Mouse (Mus musculus): ENCODE measurements around the gene Col9a2. TPM values are rescaled to one million over a fixed set of nuclear protein-coding genes. Genes with fewer than 3 reads are reported as not detected.
A peak's percentile ranks its signal among the peaks of the same experiment; 100 is the strongest.
"Not testable (repeated sequence)": the region's sequence is repeated elsewhere in the genome, so short reads cannot be mapped to it uniquely, and the experiment has no call there.

Col9a2 gene
- polyA plus RNA-seq, 1 experiment, result not detected

DNA sequence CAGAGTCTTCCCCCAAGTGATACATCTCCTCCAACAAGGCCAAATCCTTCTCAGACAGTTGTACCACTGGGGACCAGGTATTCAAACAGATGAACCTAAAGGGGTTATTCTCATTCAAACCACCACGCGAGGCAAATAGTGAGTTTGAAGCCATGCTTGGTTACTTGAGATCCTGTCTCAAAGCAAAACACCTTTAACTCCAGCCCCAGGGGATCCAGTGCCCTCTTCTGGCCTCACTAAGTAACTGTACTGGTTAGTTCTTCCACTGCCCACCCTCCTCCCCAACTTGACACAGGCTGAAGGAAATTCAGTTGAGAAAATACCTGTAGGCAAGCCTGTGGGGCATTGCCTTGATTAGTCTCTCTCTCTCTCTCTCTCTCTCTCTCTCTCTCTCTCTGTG is 6.2 kb upstream of the Col9a2 start:
- H3K4me1 ChIP-seq (ENCODE audit: control insufficient read depth, insufficient read depth, low read length), result peaks cover 6% of the 10 kb centered on the region
- TF ChIP-seq CTCF (IDR thresholded peaks at IDR 0.05; ENCODE audit: low read depth, low read length) (no peak), POLR2A (IDR thresholded peaks at IDR 0.05; ENCODE audit: borderline replicate concordance, low read depth, low read length) (no peak)
- H3K27ac ChIP-seq (ENCODE audit: insufficient read depth, low read depth, low read length), result no peak overlapping the region
- H3K4me3 ChIP-seq (ENCODE audit: insufficient read depth, low read length), result no peak overlapping the region

DNA sequence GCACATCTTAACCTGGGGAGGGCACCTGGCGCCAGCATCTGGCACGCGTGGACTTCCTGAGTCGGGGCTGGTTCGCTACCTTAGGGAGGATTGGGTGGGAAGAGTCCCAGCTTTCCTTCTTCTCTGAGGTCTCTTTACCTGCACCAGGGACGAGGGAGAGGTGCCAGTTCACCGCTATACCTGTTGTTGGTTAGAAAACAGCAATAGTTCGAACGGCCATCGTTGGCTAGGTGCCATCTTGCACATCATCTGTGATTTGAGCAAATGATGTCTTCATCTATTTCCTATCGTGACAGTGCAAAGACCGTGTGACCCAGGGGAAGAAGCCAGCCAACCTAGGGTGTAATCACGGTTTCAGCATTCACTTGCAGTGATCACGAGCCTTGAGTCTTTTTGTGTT is 1.1 kb downstream of the Col9a2 start:
- no peak for TF ChIP-seq POLR2A (IDR thresholded peaks at IDR 0.05; ENCODE audit: borderline replicate concordance, low read depth, low read length)
- no peak for TF ChIP-seq CTCF (IDR thresholded peaks at IDR 0.05; ENCODE audit: low read depth, low read length)
- no peak overlapping the region for H3K27ac ChIP-seq (ENCODE audit: insufficient read depth, low read depth, low read length)
- peaks cover 4% of the 10 kb centered on the region; the same call in 1 of the 2 replicates for H3K4me1 ChIP-seq (ENCODE audit: control insufficient read depth, insufficient read depth, low read length)
- H3K4me3 ChIP-seq (ENCODE audit: insufficient read depth, low read length), result no peak overlapping the region

DNA sequence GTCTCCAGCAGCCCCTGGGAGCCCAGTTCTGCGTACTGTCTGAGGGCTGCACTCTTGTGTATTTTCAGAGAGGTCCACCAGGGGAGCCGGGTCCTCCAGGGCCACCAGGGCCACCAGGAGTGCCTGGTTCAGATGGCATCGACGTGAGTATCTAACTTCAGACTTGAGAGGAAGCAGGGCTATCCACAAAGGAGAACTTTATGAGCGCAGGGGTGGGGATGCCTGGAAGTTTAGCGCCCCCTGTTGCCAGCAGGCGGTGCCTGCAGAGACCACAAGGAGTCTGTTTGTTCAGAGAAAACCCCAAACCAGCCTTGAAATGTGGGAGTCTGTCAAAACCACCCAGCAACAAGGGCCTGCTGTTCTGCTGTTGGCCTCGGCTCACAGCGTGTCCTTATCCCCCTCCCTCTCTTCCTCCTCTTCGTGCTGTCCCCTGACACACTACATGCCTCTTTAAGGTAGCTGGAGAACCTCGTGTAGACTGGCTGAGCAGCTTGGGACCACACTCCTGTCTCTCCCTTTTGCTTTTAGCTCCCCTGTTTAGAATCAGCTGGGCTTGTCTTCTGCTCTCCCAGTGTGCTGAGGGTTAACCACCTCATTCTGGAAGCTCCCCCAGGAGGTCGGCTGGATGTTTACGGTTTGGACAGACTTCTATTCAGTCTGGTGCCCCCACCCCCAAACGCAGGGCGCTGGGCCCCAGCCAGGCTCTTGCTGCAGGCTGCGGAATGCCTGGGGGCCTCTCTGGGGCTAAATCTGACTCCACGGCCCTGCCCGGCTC is 1.9 kb downstream of the Col9a2 start:
- Histone ChIP-seq H3K4me1 (ENCODE audit: control insufficient read depth, insufficient read depth, low read length) (peaks cover 4% of the 10 kb centered on the region; the same call in 1 of the 2 replicates), H3K27ac (ENCODE audit: insufficient read depth, low read depth, low read length) (no peak overlapping the region), H3K4me3 (ENCODE audit: insufficient read depth, low read length) (no peak overlapping the region)
- TF ChIP-seq CTCF (IDR thresholded peaks at IDR 0.05; ENCODE audit: low read depth, low read length) (peak; percentile 85), POLR2A (IDR thresholded peaks at IDR 0.05; ENCODE audit: borderline replicate concordance, low read depth, low read length) (no peak)

DNA sequence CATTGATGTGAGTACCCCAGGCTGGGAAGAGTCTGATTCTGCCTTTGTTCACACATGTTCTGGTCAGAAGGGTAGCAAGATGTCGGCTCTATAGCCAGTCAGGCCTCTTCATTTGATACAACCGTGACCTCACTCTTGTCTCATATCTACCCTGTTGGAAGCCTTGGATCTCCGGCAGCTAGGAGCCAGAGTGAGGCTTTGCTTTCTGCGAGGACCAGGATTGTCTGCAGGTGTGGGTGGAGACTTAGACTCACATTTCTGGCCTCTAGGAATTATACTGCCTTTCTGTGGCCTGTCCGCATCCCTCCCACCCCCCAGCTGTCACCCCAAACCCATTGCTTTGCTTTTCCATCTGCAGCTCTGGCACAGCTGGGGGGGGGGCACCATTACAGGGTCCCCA is 3.3 kb downstream of the Col9a2 start:
- no peak for TF ChIP-seq POLR2A (IDR thresholded peaks at IDR 0.05; ENCODE audit: borderline replicate concordance, low read depth, low read length)
- TF ChIP-seq CTCF (IDR thresholded peaks at IDR 0.05; ENCODE audit: low read depth, low read length), result no peak

GRCm38 (mm10) chr4:121042946-121043345 is 3.8 kb downstream of the Col9a2 start:
- TF ChIP-seq POLR2A (IDR thresholded peaks at IDR 0.05; ENCODE audit: borderline replicate concordance, low read depth, low read length) (no peak), CTCF (IDR thresholded peaks at IDR 0.05; ENCODE audit: low read depth, low read length) (no peak)
- no peak overlapping the region for H3K27ac ChIP-seq (ENCODE audit: insufficient read depth, low read depth, low read length)
- H3K4me3 ChIP-seq (ENCODE audit: insufficient read depth, low read length), result no peak overlapping the region
- peaks cover 4% of the 10 kb centered on the region; the same call in 1 of the 2 replicates for H3K4me1 ChIP-seq (ENCODE audit: control insufficient read depth, insufficient read depth, low read length)

More for the DNA sequence above, 3.3 kb downstream of the Col9a2 start:
- no peak overlapping the region for H3K27ac ChIP-seq (ENCODE audit: insufficient read depth, low read depth, low read length)
- peaks cover 4% of the 10 kb centered on the region; the same call in 1 of the 2 replicates for H3K4me1 ChIP-seq (ENCODE audit: control insufficient read depth, insufficient read depth, low read length)
- H3K4me3 ChIP-seq (ENCODE audit: insufficient read depth, low read length), result no peak overlapping the region

- Histone ChIP-seq H3K4me1 (ENCODE audit: control insufficient read depth, insufficient read depth, low read length) (no peaks in the 10 kb centered on the region), H3K27ac (ENCODE audit: insufficient read depth, low read depth, low read length) (no peak overlapping the region), H3K4me3 (ENCODE audit: insufficient read depth, low read length) (no peak overlapping the region)
- no peak for TF ChIP-seq POLR2A (IDR thresholded peaks at IDR 0.05; ENCODE audit: borderline replicate concordance, low read depth, low read length)
- no peak for TF ChIP-seq CTCF (IDR thresholded peaks at IDR 0.05; ENCODE audit: low read depth, low read length)
Measured at GRCm38 (mm10) chr4:121051863-121052262, 12.7 kb downstream of the Col9a2 start.

DNA sequence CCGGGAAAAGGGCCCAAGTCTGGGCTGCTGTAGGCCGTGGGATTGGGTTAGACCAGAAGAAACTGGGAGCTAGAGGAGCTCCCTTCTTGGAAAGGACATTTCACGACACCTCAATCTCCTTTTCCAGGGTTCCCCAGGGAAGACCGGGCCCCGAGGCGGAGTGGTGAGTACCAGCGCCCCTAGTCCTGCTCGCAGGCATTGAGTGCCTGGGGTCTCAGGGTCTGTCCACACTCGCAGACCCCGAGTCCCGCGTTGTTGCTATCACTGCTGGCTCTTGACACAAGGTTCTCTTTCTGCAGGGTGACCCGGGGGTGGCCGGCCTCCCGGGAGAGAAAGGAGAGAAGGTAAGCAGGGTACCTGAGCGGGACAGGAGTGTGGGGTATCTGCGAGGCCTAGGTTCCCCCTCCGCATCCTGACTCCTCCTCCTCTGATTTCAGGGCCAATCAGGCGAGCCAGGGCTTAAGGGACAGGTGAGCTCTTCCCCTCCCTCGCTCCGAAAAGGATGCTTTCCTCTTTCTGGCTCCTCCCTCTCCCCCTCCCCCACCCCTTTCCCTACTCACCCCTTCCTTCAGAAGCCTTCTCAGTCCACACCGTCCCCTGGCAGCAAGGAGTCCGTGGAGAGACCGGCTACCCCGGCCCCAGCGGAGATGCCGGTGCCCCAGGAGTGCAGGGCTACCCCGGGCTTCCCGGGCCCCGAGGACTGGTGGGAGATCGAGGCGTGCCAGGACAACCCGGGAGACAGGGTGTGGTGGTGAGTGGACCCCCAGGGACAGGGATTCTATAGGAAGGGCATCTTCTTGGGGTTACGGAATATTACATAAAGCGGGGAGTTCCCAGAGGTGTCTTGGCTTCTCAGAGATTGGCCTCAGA is 13.5 kb downstream of the Col9a2 start:
- no peak for TF ChIP-seq POLR2A (IDR thresholded peaks at IDR 0.05; ENCODE audit: borderline replicate concordance, low read depth, low read length)
- Histone ChIP-seq H3K27ac (ENCODE audit: insufficient read depth, low read depth, low read length) (no peak overlapping the region), H3K4me3 (ENCODE audit: insufficient read depth, low read length) (no peak overlapping the region), H3K4me1 (ENCODE audit: control insufficient read depth, insufficient read depth, low read length) (no peaks in the 10 kb centered on the region)

DNA sequence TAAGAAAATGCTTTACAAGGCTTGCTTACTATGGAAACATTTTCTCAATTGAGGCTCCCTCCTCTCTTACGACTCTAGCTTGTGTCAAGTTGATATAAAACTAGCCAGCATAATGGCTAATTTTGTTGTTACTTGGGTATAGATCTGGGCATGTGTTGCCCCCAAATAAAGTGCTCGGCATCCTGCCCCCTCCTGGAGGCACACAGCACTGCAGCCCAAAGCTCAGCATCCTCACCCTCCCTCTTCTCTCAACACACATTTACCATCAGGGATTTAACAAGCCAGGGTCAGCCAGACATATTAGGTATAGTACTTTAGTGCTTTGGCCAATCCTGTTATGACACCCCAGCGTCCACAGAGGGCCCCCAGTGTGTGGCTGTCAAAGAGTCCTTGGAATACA is 17.2 kb downstream of the Col9a2 start:
- TF ChIP-seq POLR2A (IDR thresholded peaks at IDR 0.05; ENCODE audit: borderline replicate concordance, low read depth, low read length) (no peak), CTCF (IDR thresholded peaks at IDR 0.05; ENCODE audit: low read depth, low read length) (no peak)
- Histone ChIP-seq H3K27ac (ENCODE audit: insufficient read depth, low read depth, low read length) (no peak overlapping the region), H3K4me1 (ENCODE audit: control insufficient read depth, insufficient read depth, low read length) (no peaks in the 10 kb centered on the region), H3K4me3 (ENCODE audit: insufficient read depth, low read length) (no peak overlapping the region)

GRCm38 (mm10) chr4:121057032-121057431 is 17.8 kb downstream of the Col9a2 start:
- H3K4me3 ChIP-seq (ENCODE audit: insufficient read depth, low read length), result no peak overlapping the region
- no peaks in the 10 kb centered on the region for H3K4me1 ChIP-seq (ENCODE audit: control insufficient read depth, insufficient read depth, low read length)
- TF ChIP-seq POLR2A (IDR thresholded peaks at IDR 0.05; ENCODE audit: borderline replicate concordance, low read depth, low read length) (no peak), CTCF (IDR thresholded peaks at IDR 0.05; ENCODE audit: low read depth, low read length) (no peak)
- no peak overlapping the region for H3K27ac ChIP-seq (ENCODE audit: insufficient read depth, low read depth, low read length)

GRCm38 (mm10) chr4:121059218-121059617 is 20.0 kb downstream of the Col9a2 start:
- not testable (repeated sequence) for H3K27ac ChIP-seq (ENCODE audit: insufficient read depth, low read depth, low read length); H3K4me3 ChIP-seq (ENCODE audit: insufficient read depth, low read length); H3K4me1 ChIP-seq (ENCODE audit: control insufficient read depth, insufficient read depth, low read length)
